Mouse (Mus musculus) lung, adult 2 months (tissue): ENCODE results near the gene Esrra.

Experiments used
- CTCF ChIP-seq: fragments of 200-500 bp; IDR thresholded peaks from 2 replicates; pipeline ENCODE4 v1.5.1; 2011; ENCODE audit warnings: mild to moderate bottlenecking, low read length, control low read depth; ENCODE audit not compliant: insufficient read depth
- POLR2A ChIP-seq: fragments of 200-500 bp; IDR thresholded peaks from 2 replicates; pipeline ENCODE4 v1.6.1; 2011; ENCODE audit warnings: low read depth, mild to moderate bottlenecking, control low read depth, low read length, borderline replicate concordance; ENCODE audit errors: extremely low read depth

- TF ChIP-seq CTCF, result no peak
- no peak for TF ChIP-seq POLR2A
These were observed 43.6 kb downstream of the Esrra start for GRCm38 (mm10) chr19:6877965-6878364.
